Mouse (Mus musculus) frontal cortex, adult 2 months (tissue): ENCODE results near the gene Tns3. TPM values are rescaled to one million over a fixed set of nuclear protein-coding genes. Genes with fewer than 3 reads are reported as not detected.

Source experiments
- DNase-seq, 2 experiments: peaks; one replicate each; pipeline ENCODE4 v3.0.0; 2022; ENCODE audit warnings: low spot score in 1 of 2; ENCODE audit errors: extremely low spot score in 1 of 2
- polyA plus RNA-seq: library from polyadenylated mRNA; depleted of rRNA; stranded (reverse); fragments of >200 nt; gene quantifications from 2 replicates; pipeline ENCODE4 v1.2.3, GENCODE M21; 2012

Tns3 gene
- polyA plus RNA-seq, 1 experiment: 27.8 TPM

GRCm38 (mm10) chr11:8385891-8386405, 278.4 kb downstream of the Tns3 start:
- no peak for DNase-seq
